Mouse (Mus musculus) WW6 (cell line): ENCODE measurements around the gene Snapc4.

ENCODE experiments used
- DNase-seq: peaks from one replicate; pipeline ENCODE4 v3.0.0-alpha.2; 2013; ENCODE audit warnings: low read depth, low spot score

Gene Snapc4

GRCm38 (mm10) chr2:26315072-26315924 is 65.2 kb downstream of the Snapc4 start, which contains the start of gene Gpsm1:
TSS of gene Gpsm1 (plus strand) at chr2:26315515.
- DNase-seq: no peak

- no peak for DNase-seq
These were observed 66.0 kb downstream of the Snapc4 start for GRCm38 (mm10) chr2:26314281-26315071.

- DNase-seq: no peak
These were observed 67.1 kb downstream of the Snapc4 start for GRCm38 (mm10) chr2:26313394-26313793.

GRCm38 (mm10) chr2:26312812-26313211 is 67.6 kb downstream of the Snapc4 start:
- DNase-seq: no peak
